Mouse (Mus musculus): Measurements from ENCODE around the gene Clec4e. TPM values are rescaled to one million over a fixed set of nuclear protein-coding genes. Genes with fewer than 3 reads are reported as not detected.

The Clec4e gene
- polyA plus RNA-seq, 1 experiment from 2014 or later, result 0.18 TPM

DNA sequence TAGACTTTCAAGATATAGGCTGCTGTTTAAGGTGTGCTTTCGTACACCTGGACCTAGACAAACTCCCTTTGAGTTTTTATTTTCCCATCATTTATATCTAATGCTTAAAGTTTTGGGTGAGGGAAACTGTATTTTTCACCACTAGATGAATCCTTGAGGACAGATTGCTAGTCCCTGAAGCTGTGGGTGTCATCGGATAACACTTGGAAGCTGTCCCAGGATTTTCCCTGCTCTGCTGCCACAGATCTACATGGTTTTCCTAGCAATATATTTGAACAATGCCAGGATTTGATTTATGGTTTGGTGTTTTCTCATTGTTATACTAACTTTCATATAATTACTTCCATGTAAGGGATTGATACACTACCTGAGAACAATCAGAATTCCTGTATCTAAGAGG lies 10.2 kb downstream of the Clec4e start:
- H3K27me3 ChIP-seq (ENCODE audit: control insufficient read depth, insufficient read depth, low read length), result no peaks in the 10 kb centered on the region
- H3K27ac ChIP-seq (ENCODE audit: low read length), result no peak overlapping the region
- H3K9ac ChIP-seq (ENCODE audit: low read length), result no peak overlapping the region
- H3K4me2 ChIP-seq (ENCODE audit: low read depth, low read length), result no peak overlapping the region
- no peaks in the 10 kb centered on the region for H3K4me1 ChIP-seq (ENCODE audit: control insufficient read depth, insufficient read depth, low read length)
- 82% methylated on average over 2 of the region's 2 CpGs for WGBS
- no peaks in the 10 kb centered on the region for H3K36me3 ChIP-seq (ENCODE audit: control insufficient read depth, insufficient read depth)
- H3K9me3 ChIP-seq (replicated peaks; ENCODE audit: control insufficient read depth, low read length), result no peaks in the 10 kb centered on the region
- ATAC-seq (replicated peaks; ENCODE audit: extremely low read depth, insufficient read depth, low FRiP score), result no peak
- no peak overlapping the region for H3K4me3 ChIP-seq (ENCODE audit: low read length)

DNA sequence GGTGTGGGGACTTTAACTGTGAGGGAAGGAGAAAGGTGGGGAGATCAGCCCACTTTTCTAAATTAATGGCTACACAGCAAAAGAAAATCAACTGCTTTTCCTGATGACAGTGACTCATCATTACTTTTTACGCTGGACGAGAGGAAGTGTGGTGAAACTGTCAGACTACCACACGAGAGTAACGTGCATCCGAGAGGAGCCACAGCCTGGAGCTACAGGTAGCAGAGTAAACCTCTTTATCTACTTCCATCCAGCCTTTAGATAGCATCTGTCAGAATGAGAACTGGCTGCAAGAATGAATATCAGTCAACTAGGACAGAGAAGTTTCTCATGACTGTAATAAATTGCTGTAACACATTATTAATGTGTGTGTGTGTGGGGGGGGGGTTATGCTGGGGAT lies 22.7 kb downstream of the Clec4e start:
- Histone ChIP-seq H3K36me3 (ENCODE audit: control insufficient read depth, insufficient read depth) (no peaks in the 10 kb centered on the region), H3K4me3 (ENCODE audit: low read length) (no peak overlapping the region), H3K4me2 (ENCODE audit: low read depth, low read length) (no peak overlapping the region), H3K9ac (ENCODE audit: low read length) (no peak overlapping the region), H3K27me3 (ENCODE audit: control insufficient read depth, insufficient read depth, low read length) (no peaks in the 10 kb centered on the region), H3K4me1 (ENCODE audit: control insufficient read depth, insufficient read depth, low read length) (no peaks in the 10 kb centered on the region), H3K27ac (ENCODE audit: low read length) (no peak overlapping the region), H3K9me3 (replicated peaks; ENCODE audit: control insufficient read depth, low read length) (0 out of 2 replicates have a peak, but pooled peaks cover 2% of the 10 kb centered on the region)
- WGBS, result 79% methylated on average over 5 of the region's 5 CpGs
- no peak for ATAC-seq (replicated peaks; ENCODE audit: extremely low read depth, insufficient read depth, low FRiP score)

DNA sequence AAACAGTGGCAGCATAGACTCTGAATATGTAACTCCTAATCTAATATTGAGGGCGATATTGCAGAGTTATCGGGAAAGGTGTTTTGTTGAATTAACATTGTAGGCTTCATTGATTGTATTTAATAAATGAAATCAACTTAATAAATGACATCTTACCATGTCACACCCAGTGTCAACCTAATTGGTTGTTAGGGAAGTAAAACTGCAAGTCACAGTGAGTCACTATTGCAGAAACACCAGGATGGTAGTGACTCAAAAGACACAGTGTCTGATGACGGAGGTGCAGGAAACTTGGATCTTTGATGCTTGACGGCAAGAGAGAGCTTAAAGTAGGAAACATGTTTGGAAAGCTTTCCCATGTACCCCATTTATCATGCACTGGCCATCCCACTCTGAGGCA lies 23.9 kb downstream of the Clec4e start:
- no peak overlapping the region for H3K9ac ChIP-seq (ENCODE audit: low read length)
- no peak for ATAC-seq (replicated peaks; ENCODE audit: extremely low read depth, insufficient read depth, low FRiP score)
- H3K9me3 ChIP-seq (replicated peaks; ENCODE audit: control insufficient read depth, low read length), result 0 out of 2 replicates have a peak, but pooled peaks cover 2% of the 10 kb centered on the region
- no peaks in the 10 kb centered on the region for H3K4me1 ChIP-seq (ENCODE audit: control insufficient read depth, insufficient read depth, low read length)
- H3K27me3 ChIP-seq (ENCODE audit: control insufficient read depth, insufficient read depth, low read length), result no peaks in the 10 kb centered on the region
- H3K27ac ChIP-seq (ENCODE audit: low read length), result no peak overlapping the region
- H3K36me3 ChIP-seq (ENCODE audit: control insufficient read depth, insufficient read depth), result no peaks in the 10 kb centered on the region
- WGBS, result 82% methylated on average over 4 of the region's 4 CpGs
- no peak overlapping the region for H3K4me2 ChIP-seq (ENCODE audit: low read depth, low read length)
- H3K4me3 ChIP-seq (ENCODE audit: low read length), result no peak overlapping the region

DNA sequence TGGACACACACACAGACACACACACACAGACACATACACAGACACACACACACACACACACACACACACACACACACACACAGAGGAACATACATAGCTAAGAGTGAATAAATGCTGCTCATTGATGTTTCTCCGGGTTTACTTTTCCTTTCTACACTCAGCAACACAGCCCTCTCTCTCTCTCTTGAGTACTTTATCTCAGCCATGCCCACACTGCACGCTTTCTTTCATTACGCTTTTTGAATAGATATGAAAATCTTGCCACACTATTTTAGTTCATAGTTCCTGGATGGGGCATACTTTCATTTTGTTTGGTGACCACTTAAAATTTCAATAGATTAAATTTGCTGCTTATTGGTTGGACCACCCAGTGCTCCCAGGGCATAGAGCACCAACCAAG lies 25.5 kb downstream of the Clec4e start:
- WGBS, result 79% methylated on average over 3 of the region's 3 CpGs
- H3K4me2 ChIP-seq (ENCODE audit: low read depth, low read length), result no peak overlapping the region
- H3K36me3 ChIP-seq (ENCODE audit: control insufficient read depth, insufficient read depth), result no peaks in the 10 kb centered on the region
- H3K9ac ChIP-seq (ENCODE audit: low read length), result no peak overlapping the region
- H3K4me1 ChIP-seq (ENCODE audit: control insufficient read depth, insufficient read depth, low read length), result no peaks in the 10 kb centered on the region
- no peak overlapping the region for H3K27ac ChIP-seq (ENCODE audit: low read length)
- H3K4me3 ChIP-seq (ENCODE audit: low read length), result no peak overlapping the region
- no peak for ATAC-seq (replicated peaks; ENCODE audit: extremely low read depth, insufficient read depth, low FRiP score)
- H3K27me3 ChIP-seq (ENCODE audit: control insufficient read depth, insufficient read depth, low read length), result no peaks in the 10 kb centered on the region
- no peaks in the 10 kb centered on the region for H3K9me3 ChIP-seq (replicated peaks; ENCODE audit: control insufficient read depth, low read length)

DNA sequence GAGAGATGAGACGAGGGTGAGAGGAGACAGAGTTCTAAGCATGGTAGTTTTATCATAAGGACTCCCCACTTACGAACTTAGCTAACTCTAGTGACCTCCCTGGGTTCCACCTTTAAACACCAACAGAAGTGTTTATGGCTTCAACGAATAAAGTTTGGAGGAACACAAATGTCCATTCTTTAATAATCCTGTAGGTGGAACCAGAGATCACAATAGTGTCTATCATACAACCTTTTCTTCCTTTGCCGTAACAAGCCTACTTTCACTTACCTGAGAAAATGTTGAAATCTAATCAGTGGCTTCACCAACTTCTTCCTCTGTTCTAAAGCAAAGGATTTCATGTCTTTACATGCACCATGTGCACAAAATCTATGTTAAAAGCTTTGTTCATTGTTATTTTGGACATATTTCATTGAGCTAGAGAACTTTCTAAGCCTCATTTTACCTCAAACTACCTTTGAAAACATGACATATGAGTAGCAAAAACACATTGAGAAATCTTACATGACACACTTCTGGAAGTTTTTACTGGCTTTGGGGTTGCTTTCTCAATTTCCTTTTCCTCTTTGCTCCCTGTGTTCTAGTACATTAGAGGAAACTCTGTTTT lies 28.0 kb downstream of the Clec4e start, which contains the start of gene Clec4d:
Gene Clec4d, plus strand, starts transcription at position 557 of the 607 bp plus-strand sequence.
- Histone ChIP-seq H3K27ac (ENCODE audit: low read length) (no peak within 1 kb of the TSS), H3K4me1 (ENCODE audit: control insufficient read depth, insufficient read depth, low read length) (no peaks in the 10 kb centered on the region), H3K9me3 (replicated peaks; ENCODE audit: control insufficient read depth, low read length) (no peaks in the 10 kb centered on the region; the same call in 1 of the 2 replicates), H3K4me2 (ENCODE audit: low read depth, low read length) (no peak within 1 kb of the TSS), H3K27me3 (ENCODE audit: control insufficient read depth, insufficient read depth, low read length) (no peaks in the 10 kb centered on the region), H3K4me3 (ENCODE audit: low read length) (no peak within 1 kb of the TSS), H3K36me3 (ENCODE audit: control insufficient read depth, insufficient read depth) (no peaks in the 10 kb centered on the region), H3K9ac (ENCODE audit: low read length) (no peak within 1 kb of the TSS)
- ATAC-seq (replicated peaks; ENCODE audit: extremely low read depth, insufficient read depth, low FRiP score), result no peak
- 62% methylated on average over 4 of the region's 4 CpGs for WGBS

- H3K4me3 ChIP-seq (ENCODE audit: low read length), result no peak overlapping the region
Measured at GRCm38 (mm10) chr6:123260868-123261267, 28.8 kb downstream of the Clec4e start.

DNA sequence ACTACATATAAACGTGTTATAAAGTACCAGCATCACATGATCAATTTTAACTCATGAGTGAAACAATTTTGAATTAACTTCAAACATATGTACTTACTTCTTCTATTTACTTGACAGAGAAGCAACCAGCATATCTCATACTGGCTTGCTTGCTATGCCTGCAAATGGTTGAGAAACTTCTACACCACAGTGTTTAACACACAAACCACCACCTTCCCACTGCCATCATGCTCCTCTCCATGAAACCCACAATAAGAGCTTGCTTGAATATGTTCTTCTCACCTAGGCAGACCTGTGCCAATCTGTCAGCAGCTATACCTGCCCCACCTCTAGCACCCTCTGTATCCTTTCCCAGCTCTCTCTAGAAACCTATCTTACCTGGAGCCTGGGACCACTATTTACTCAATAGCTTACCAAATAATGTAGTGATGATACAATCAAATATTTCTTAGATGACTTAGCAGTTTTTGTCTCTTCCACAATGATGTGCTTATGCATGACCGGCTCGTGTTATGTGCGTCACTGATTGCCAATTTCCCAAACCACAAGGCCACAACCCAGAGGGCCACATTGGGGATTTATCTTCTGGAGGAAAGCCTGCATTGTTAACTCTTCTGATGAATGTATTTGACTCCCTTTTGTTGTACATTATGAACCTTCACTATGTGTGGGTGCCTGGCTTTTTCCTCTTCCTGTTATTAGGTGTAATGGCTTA lies 29.6 kb downstream of the Clec4e start:
- Histone ChIP-seq H3K4me2 (ENCODE audit: low read depth, low read length) (no peak overlapping the region), H3K36me3 (ENCODE audit: control insufficient read depth, insufficient read depth) (no peaks in the 10 kb centered on the region), H3K4me3 (ENCODE audit: low read length) (no peak overlapping the region), H3K27ac (ENCODE audit: low read length) (no peak overlapping the region), H3K4me1 (ENCODE audit: control insufficient read depth, insufficient read depth, low read length) (no peaks in the 10 kb centered on the region), H3K9ac (ENCODE audit: low read length) (no peak overlapping the region), H3K27me3 (ENCODE audit: control insufficient read depth, insufficient read depth, low read length) (no peaks in the 10 kb centered on the region), H3K9me3 (replicated peaks; ENCODE audit: control insufficient read depth, low read length) (no peaks in the 10 kb centered on the region; the same call in 1 of the 2 replicates)
- WGBS, result 69% methylated on average over 4 of the region's 4 CpGs
- ATAC-seq (replicated peaks; ENCODE audit: extremely low read depth, insufficient read depth, low FRiP score), result no peak

More at GRCm38 (mm10) chr6:123260868-123261267, 28.8 kb downstream of the Clec4e start:
- ATAC-seq (replicated peaks; ENCODE audit: extremely low read depth, insufficient read depth, low FRiP score), result no peak
- H3K27ac ChIP-seq (ENCODE audit: low read length), result no peak overlapping the region
- H3K36me3 ChIP-seq (ENCODE audit: control insufficient read depth, insufficient read depth), result no peaks in the 10 kb centered on the region
- 69% methylated on average over 1 of the region's 1 CpGs for whole genome bisulfite sequencing
- H3K4me2 ChIP-seq (ENCODE audit: low read depth, low read length), result no peak overlapping the region
- no peaks in the 10 kb centered on the region; the same call in 1 of the 2 replicates for H3K9me3 ChIP-seq (replicated peaks; ENCODE audit: control insufficient read depth, low read length)
- no peak overlapping the region for H3K9ac ChIP-seq (ENCODE audit: low read length)
- H3K4me1 ChIP-seq (ENCODE audit: control insufficient read depth, insufficient read depth, low read length), result no peaks in the 10 kb centered on the region
- H3K27me3 ChIP-seq (ENCODE audit: control insufficient read depth, insufficient read depth, low read length), result no peaks in the 10 kb centered on the region

DNA sequence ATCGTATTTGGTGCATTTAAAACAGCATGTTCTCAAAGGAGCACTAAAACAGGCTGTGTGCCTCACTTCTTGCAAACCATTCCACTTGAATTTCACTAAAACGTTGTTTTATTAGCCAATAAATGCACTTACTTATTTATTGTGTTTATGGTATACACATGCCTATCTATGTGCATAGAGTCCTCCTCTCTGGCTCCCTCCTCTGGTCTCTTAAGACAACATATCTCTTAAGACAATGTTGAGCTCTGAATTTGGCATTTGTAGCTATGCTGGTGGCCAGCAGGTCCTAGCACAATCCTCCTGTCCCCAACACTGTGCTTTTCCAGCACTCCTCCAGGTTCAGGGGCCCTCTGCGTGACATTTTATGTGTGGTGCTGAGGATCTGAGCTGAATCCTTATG lies 30.7 kb downstream of the Clec4e start:
- WGBS, result 70% methylated on average over 3 of the region's 3 CpGs
- ATAC-seq (replicated peaks; ENCODE audit: extremely low read depth, insufficient read depth, low FRiP score), result no peak
- Histone ChIP-seq H3K9ac (ENCODE audit: low read length) (no peak overlapping the region), H3K4me1 (ENCODE audit: control insufficient read depth, insufficient read depth, low read length) (no peaks in the 10 kb centered on the region), H3K27me3 (ENCODE audit: control insufficient read depth, insufficient read depth, low read length) (no peaks in the 10 kb centered on the region), H3K27ac (ENCODE audit: low read length) (no peak overlapping the region), H3K4me3 (ENCODE audit: low read length) (no peak overlapping the region), H3K9me3 (replicated peaks; ENCODE audit: control insufficient read depth, low read length) (no peaks in the 10 kb centered on the region; the same call in 1 of the 2 replicates), H3K4me2 (ENCODE audit: low read depth, low read length) (no peak overlapping the region), H3K36me3 (ENCODE audit: control insufficient read depth, insufficient read depth) (no peaks in the 10 kb centered on the region)

GRCm38 (mm10) chr6:123252735-123253134 lies 36.9 kb downstream of the Clec4e start:
- H3K27ac ChIP-seq (ENCODE audit: low read length), result no peak overlapping the region
- H3K4me1 ChIP-seq (ENCODE audit: control insufficient read depth, insufficient read depth, low read length), result no peaks in the 10 kb centered on the region
- H3K9ac ChIP-seq (ENCODE audit: low read length), result no peak overlapping the region
- ATAC-seq (replicated peaks; ENCODE audit: extremely low read depth, insufficient read depth, low FRiP score), result no peak
- H3K36me3 ChIP-seq (ENCODE audit: control insufficient read depth, insufficient read depth), result no peaks in the 10 kb centered on the region
- H3K4me3 ChIP-seq (ENCODE audit: low read length), result no peak overlapping the region
- H3K9me3 ChIP-seq (replicated peaks; ENCODE audit: control insufficient read depth, low read length), result no peaks in the 10 kb centered on the region; the same call in 1 of the 2 replicates
- no peak overlapping the region for H3K4me2 ChIP-seq (ENCODE audit: low read depth, low read length)
- no peaks in the 10 kb centered on the region for H3K27me3 ChIP-seq (ENCODE audit: control insufficient read depth, insufficient read depth, low read length)
